Mouse (Mus musculus): ENCODE results near the gene Shank1. TPM values are rescaled to one million over a fixed set of nuclear protein-coding genes. Genes with fewer than 3 reads are reported as not detected.

Shank1 gene
- polyA plus RNA-seq, 1 experiment from 2014 or later: 0.85 TPM

GRCm38 (mm10) chr7:44306516-44307240 is 3.4 kb upstream of the Shank1 start, which contains the start of gene Clec11a:
TSS of gene Clec11a (minus strand) at chr7:44306902.
- Histone ChIP-seq H3K9me3 (ENCODE audit: control insufficient read depth, low read length) (no peaks in the 10 kb centered on the region), H3K4me3 (ENCODE audit: low read depth, low read length) (no peak within 1 kb of the TSS), H3K4me1 (ENCODE audit: control insufficient read depth, insufficient read depth, low read length) (peaks cover 13% of the 10 kb centered on the region), H3K27me3 (ENCODE audit: control insufficient read depth, insufficient read depth, low read length) (peaks cover 13% of the 10 kb centered on the region), H3K4me2 (ENCODE audit: low read depth, severe bottlenecking) (peak within 1 kb of the TSS; percentile 34; the same call in 1 of the 2 replicates), H3K27ac (replicated peaks; ENCODE audit: low read depth, low read length) (no peak within 1 kb of the TSS), H3K9ac (ENCODE audit: low read length) (peak within 1 kb of the TSS; percentile 22; the same call in 1 of the 2 replicates), H3K36me3 (ENCODE audit: control insufficient read depth, insufficient read depth, low read length) (peaks cover 3% of the 10 kb centered on the region; the same call in 1 of the 2 replicates)
- WGBS: 57% methylated on average over 6 of the region's 6 CpGs
- no peak for DNase-seq (ENCODE audit: low spot score)
- ATAC-seq (ENCODE audit: insufficient number of reproducible peaks, low FRiP score, low TSS enrichment, low read depth): no peak

GRCm38 (mm10) chr7:44307261-44308020 is 2.6 kb upstream of the Shank1 start:
- H3K36me3 ChIP-seq (ENCODE audit: control insufficient read depth, insufficient read depth, low read length): peaks cover 3% of the 10 kb centered on the region; the same call in 1 of the 2 replicates
- 19% methylated on average over 9 of the region's 9 CpGs for WGBS
- peaks cover 13% of the 10 kb centered on the region for H3K4me1 ChIP-seq (ENCODE audit: control insufficient read depth, insufficient read depth, low read length)
- peak overlapping the region; percentile 22; the same call in 1 of the 2 replicates for H3K9ac ChIP-seq (ENCODE audit: low read length)
- no peak overlapping the region for H3K27ac ChIP-seq (replicated peaks; ENCODE audit: low read depth, low read length)
- peaks cover 13% of the 10 kb centered on the region for H3K27me3 ChIP-seq (ENCODE audit: control insufficient read depth, insufficient read depth, low read length)
- H3K9me3 ChIP-seq (ENCODE audit: control insufficient read depth, low read length): no peaks in the 10 kb centered on the region
- DNase-seq (ENCODE audit: low spot score) (peak; percentile 40), ATAC-seq (ENCODE audit: insufficient number of reproducible peaks, low FRiP score, low TSS enrichment, low read depth) (no peak)
- no peak overlapping the region for H3K4me3 ChIP-seq (ENCODE audit: low read depth, low read length)
- H3K4me2 ChIP-seq (ENCODE audit: low read depth, severe bottlenecking): no peak overlapping the region

- Histone ChIP-seq H3K4me2 (ENCODE audit: low read depth, severe bottlenecking) (peak overlapping the region; percentile 94), H3K9me3 (ENCODE audit: control insufficient read depth, low read length) (no peaks in the 10 kb centered on the region), H3K36me3 (ENCODE audit: control insufficient read depth, insufficient read depth, low read length) (no peaks in the 10 kb centered on the region), H3K4me3 (ENCODE audit: low read depth, low read length) (peak overlapping the region; percentile 41), H3K27me3 (ENCODE audit: control insufficient read depth, insufficient read depth, low read length) (peaks cover 16% of the 10 kb centered on the region), H3K4me1 (ENCODE audit: control insufficient read depth, insufficient read depth, low read length) (peaks cover 13% of the 10 kb centered on the region), H3K27ac (replicated peaks; ENCODE audit: low read depth, low read length) (no peak overlapping the region), H3K9ac (ENCODE audit: low read length) (peak overlapping the region; percentile 45)
- under 1% methylated on average over 32 of the region's 40 CpGs for WGBS
- DNase-seq (ENCODE audit: low spot score): peak; percentile 49
- ATAC-seq (ENCODE audit: insufficient number of reproducible peaks, low FRiP score, low TSS enrichment, low read depth): no peak
Observed at GRCm38 (mm10) chr7:44310285-44310877, 328 bp downstream of the Shank1 start.

- 1% methylated on average over 37 of the region's 38 CpGs for WGBS
- ATAC-seq (ENCODE audit: insufficient number of reproducible peaks, low FRiP score, low TSS enrichment, low read depth): peak; percentile 29; the same call in 1 of the 2 replicates
- Histone ChIP-seq H3K4me3 (ENCODE audit: low read depth, low read length) (peak overlapping the region; percentile 41), H3K27ac (replicated peaks; ENCODE audit: low read depth, low read length) (no peak overlapping the region), H3K9me3 (ENCODE audit: control insufficient read depth, low read length) (no peaks in the 10 kb centered on the region), H3K4me2 (ENCODE audit: low read depth, severe bottlenecking) (peak overlapping the region; percentile 94), H3K4me1 (ENCODE audit: control insufficient read depth, insufficient read depth, low read length) (peaks cover 13% of the 10 kb centered on the region), H3K9ac (ENCODE audit: low read length) (peak overlapping the region; percentile 45), H3K36me3 (ENCODE audit: control insufficient read depth, insufficient read depth, low read length) (no peaks in the 10 kb centered on the region), H3K27me3 (ENCODE audit: control insufficient read depth, insufficient read depth, low read length) (peaks cover 16% of the 10 kb centered on the region)
- peak; percentile 49 for DNase-seq (ENCODE audit: low spot score)
Observed at GRCm38 (mm10) chr7:44310878-44311712, 1.0 kb downstream of the Shank1 start.

GRCm38 (mm10) chr7:44311713-44312304 is 1.8 kb downstream of the Shank1 start:
- WGBS: 11% methylated on average over 6 of the region's 6 CpGs
- Histone ChIP-seq H3K4me3 (ENCODE audit: low read depth, low read length) (no peak overlapping the region), H3K27me3 (ENCODE audit: control insufficient read depth, insufficient read depth, low read length) (peaks cover 16% of the 10 kb centered on the region), H3K9me3 (ENCODE audit: control insufficient read depth, low read length) (no peaks in the 10 kb centered on the region), H3K4me2 (ENCODE audit: low read depth, severe bottlenecking) (no peak overlapping the region; the same call in 1 of the 2 replicates), H3K9ac (ENCODE audit: low read length) (no peak overlapping the region), H3K36me3 (ENCODE audit: control insufficient read depth, insufficient read depth, low read length) (no peaks in the 10 kb centered on the region), H3K27ac (replicated peaks; ENCODE audit: low read depth, low read length) (no peak overlapping the region), H3K4me1 (ENCODE audit: control insufficient read depth, insufficient read depth, low read length) (peaks cover 13% of the 10 kb centered on the region)
- DNase-seq (ENCODE audit: low spot score) (no peak), ATAC-seq (ENCODE audit: insufficient number of reproducible peaks, low FRiP score, low TSS enrichment, low read depth) (no peak; the same call in 1 of the 2 replicates)

GRCm38 (mm10) chr7:44312484-44312883 is 2.4 kb downstream of the Shank1 start:
- no peak overlapping the region for H3K4me2 ChIP-seq (ENCODE audit: low read depth, severe bottlenecking)
- no peaks in the 10 kb centered on the region for H3K36me3 ChIP-seq (ENCODE audit: control insufficient read depth, insufficient read depth, low read length)
- no peak overlapping the region for H3K9ac ChIP-seq (ENCODE audit: low read length)
- H3K27ac ChIP-seq (replicated peaks; ENCODE audit: low read depth, low read length): no peak overlapping the region
- H3K27me3 ChIP-seq (ENCODE audit: control insufficient read depth, insufficient read depth, low read length): peaks cover 13% of the 10 kb centered on the region
- WGBS: 60% methylated on average over 16 of the region's 16 CpGs
- ATAC-seq (ENCODE audit: insufficient number of reproducible peaks, low FRiP score, low TSS enrichment, low read depth) (no peak), DNase-seq (ENCODE audit: low spot score) (no peak)
- peaks cover 10% of the 10 kb centered on the region for H3K4me1 ChIP-seq (ENCODE audit: control insufficient read depth, insufficient read depth, low read length)
- no peaks in the 10 kb centered on the region for H3K9me3 ChIP-seq (ENCODE audit: control insufficient read depth, low read length)
- no peak overlapping the region for H3K4me3 ChIP-seq (ENCODE audit: low read depth, low read length)

GRCm38 (mm10) chr7:44317913-44318312 is 7.9 kb downstream of the Shank1 start:
- Histone ChIP-seq H3K27me3 (ENCODE audit: control insufficient read depth, insufficient read depth, low read length) (no peaks in the 10 kb centered on the region), H3K4me3 (ENCODE audit: low read depth, low read length) (no peak overlapping the region), H3K4me1 (ENCODE audit: control insufficient read depth, insufficient read depth, low read length) (no peaks in the 10 kb centered on the region), H3K9ac (ENCODE audit: low read length) (no peak overlapping the region), H3K36me3 (ENCODE audit: control insufficient read depth, insufficient read depth, low read length) (no peaks in the 10 kb centered on the region), H3K9me3 (ENCODE audit: control insufficient read depth, low read length) (no peaks in the 10 kb centered on the region), H3K27ac (replicated peaks; ENCODE audit: low read depth, low read length) (no peak overlapping the region), H3K4me2 (ENCODE audit: low read depth, severe bottlenecking) (no peak overlapping the region)
- no peak for ATAC-seq (ENCODE audit: insufficient number of reproducible peaks, low FRiP score, low TSS enrichment, low read depth)
- DNase-seq (ENCODE audit: low spot score): no peak
- WGBS: 35% methylated on average over 4 of the region's 4 CpGs

Data from limb, embryonic 11.5 days (tissue).